Mouse (Mus musculus) urinary bladder, postnatal 36 days (tissue): ENCODE data around the gene Fggy.
A peak's percentile ranks its signal among the peaks of the same experiment; 100 is the strongest.

ENCODE experiments used
- DNase-seq, 2 experiments: peaks; one replicate each; pipeline ENCODE4 v3.0.0; 2022; ENCODE audit warnings: low spot score in 2 of 2, mixed read lengths in 1 of 2

Gene Fggy

DNA sequence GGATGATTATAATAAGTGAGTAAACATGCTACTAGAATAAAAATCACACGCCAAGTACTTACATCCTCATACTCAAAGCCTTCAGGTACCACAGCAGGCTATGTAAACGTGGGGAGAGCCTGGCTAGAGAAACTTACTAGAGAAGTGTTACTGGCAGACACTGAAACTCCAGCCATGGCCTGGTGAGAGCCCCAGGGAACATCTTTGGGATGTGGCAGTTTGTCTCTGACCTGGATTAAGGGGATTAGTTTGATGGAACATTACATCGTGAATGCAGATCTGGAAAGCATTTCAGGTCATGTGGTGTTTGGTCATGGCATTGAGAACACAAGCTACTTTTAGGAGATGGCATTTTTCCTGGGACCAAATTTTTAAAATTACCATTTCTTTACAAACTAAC lies 303.3 kb downstream of the Fggy start:
- DNase-seq = no peak

- DNase-seq = no peak
Measured at GRCm38 (mm10) chr4:95861074-95861473, 303.8 kb downstream of the Fggy start.

DNA sequence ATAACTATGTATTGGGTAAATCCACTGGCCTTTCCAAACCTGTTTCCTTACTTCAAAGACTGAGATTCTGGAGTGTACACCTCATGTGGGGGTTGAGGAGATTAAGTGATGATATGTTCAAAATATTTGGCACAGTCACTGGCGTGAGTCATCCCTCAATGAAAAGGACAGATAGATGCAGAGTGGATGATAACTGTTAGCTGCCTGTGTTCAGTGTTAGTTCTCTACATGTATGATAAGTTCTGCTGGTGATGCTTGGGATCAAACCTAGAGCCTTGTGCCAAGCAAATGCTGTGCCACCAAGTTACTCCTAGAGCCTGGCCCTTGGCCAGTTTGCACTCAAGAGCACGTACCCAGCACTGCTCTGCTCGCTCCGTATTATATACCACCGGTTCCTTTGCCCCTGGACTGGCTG lies 304.4 kb downstream of the Fggy start:
- no peak for DNase-seq

- no peak for DNase-seq
Measured at GRCm38 (mm10) chr4:95862276-95862675, 305.0 kb downstream of the Fggy start.

GRCm38 (mm10) chr4:95862781-95863499 lies 305.6 kb downstream of the Fggy start:
- no peak for DNase-seq

- no peak for DNase-seq
Measured at GRCm38 (mm10) chr4:95863500-95863803, 306.1 kb downstream of the Fggy start.

- DNase-seq = no peak
Measured at GRCm38 (mm10) chr4:95865251-95865650, 307.9 kb downstream of the Fggy start.

DNA sequence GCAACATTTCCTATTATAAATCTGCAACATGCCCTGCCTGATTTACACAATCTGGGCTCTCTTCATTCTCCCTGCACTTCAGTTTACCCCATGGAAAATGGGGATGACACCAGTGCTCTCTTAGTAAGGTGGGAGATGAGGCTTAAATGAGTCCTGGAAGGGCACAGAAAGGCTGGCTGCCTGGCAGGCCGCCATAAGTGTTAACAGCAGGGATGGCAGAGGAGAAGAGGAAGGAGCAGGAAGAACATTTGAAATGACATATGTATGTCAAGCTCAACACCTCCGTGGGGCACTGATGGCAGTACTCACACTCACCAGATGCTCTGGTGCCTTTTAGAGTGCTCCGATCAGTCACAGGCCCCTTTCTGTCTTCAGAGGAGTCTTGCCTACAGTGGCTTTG lies 308.6 kb downstream of the Fggy start:
- no peak for DNase-seq

DNA sequence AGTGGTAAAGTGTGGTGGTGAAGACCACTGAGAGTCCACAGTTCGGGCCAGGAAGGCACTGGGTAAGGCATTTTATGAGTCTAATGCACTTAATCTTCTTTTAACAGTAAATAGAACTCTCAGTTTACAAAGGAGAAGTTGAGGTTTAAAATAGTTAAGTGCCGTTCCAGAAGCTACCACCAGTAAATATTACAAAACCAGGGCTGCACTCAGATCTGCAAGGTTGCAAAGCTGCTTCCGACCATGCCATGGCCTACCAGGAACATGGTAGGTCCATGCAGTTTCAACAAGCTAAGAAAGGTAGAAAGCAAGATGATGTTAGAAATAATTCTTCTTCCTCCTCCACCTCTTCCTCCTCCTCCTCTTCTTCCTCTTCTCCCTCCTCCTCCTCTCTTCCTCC lies 309.8 kb downstream of the Fggy start:
- DNase-seq = no peak

DNA sequence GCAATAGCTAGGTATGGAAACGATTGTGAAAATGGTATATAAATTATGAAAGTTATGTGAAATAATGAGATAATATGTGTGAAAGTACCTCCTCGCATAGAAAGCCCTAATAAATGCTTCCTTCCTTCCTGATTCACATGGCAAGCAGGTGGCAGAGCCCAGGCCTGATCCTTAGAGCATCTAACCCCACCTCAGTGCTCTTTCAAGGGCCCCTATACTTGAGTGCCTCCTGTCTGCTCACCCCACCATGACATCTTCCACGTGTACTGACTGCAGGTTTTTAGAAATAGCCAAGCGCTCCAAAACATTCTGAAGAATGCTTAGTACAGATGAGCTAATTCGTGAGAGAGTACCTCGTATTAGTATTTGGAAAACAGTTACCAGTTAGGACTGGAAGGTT lies 311.0 kb downstream of the Fggy start:
- DNase-seq = no peak

DNA sequence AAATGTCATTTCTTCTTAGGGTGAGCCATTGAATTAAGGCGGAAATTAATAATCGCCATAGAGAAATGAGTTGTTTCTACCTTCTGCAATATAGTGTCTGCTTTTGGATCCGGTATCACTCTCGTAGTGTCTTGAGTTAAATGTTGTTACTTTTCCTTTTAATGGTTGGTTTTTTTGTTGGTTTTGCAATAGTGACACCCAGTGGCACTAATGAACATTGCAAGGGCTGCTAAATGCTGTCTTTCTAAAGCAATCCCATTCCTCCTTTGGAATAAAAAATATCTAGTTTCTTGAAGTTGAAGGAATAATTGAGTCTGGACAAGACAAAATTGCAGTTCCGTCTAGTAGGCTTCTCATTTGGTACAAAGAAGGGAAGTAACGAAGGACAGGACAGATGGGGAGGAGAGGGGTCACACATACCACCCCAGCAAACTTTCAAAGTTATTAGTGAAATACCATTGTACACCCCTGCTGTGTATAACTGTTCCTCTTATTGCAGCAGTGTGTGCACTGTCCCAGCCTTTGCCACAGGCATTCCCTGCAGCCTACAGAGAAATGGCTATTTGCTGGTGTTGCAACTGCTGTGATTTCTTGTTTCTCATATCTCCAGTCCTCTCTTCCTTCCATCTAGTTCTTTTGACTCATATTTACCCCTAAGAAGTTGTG lies 314.0 kb downstream of the Fggy start:
- peak; percentile 38 to 44 for DNase-seq

DNA sequence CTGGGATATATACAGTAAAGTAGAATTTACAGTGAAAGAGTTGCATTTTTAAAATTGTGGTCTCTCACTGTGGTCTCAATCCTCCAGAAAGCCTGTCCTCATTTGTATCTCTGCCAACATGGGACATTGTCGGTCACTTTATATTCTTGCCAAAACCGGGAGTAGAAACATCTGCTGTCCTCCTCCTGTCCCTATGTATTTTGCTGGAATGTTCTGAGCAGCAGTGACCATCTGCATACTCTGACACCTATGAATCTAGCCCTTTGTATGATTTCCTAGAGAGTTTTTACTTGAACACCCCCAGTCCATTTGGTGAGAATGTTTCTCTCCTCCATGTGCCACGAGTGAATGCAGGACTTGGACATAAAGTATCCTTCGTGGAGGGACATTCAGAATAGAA lies 318.6 kb downstream of the Fggy start:
- DNase-seq = no peak

GRCm38 (mm10) chr4:95877436-95877835 lies 320.1 kb downstream of the Fggy start:
- no peak for DNase-seq

GRCm38 (mm10) chr4:95881751-95882350 lies 324.5 kb downstream of the Fggy start:
- DNase-seq = no peak

- no peak for DNase-seq
Measured at GRCm38 (mm10) chr4:95884184-95885145, 327.2 kb downstream of the Fggy start.

GRCm38 (mm10) chr4:95895199-95895754 lies 338.0 kb downstream of the Fggy start:
- no peak for DNase-seq

DNA sequence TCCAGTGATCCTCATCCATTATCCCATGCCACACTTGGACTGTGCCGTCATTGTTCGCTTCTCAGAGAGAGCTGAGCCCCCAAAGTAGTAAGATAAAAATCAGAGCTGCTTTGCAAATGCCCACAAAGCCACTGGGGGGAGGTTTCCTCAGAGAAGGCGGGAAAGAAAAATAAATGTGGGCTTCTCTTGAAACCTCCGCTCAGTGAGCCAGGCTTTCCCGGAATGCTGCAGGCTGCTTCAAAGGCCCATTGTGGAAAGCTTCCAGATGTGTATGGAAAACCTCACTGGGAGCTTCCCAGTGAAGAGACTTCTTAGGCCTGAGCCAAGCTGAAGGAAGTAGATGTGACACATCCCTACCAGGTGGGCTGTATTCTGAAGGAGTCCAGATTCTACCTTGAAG lies 339.3 kb downstream of the Fggy start:
- DNase-seq = no peak

DNA sequence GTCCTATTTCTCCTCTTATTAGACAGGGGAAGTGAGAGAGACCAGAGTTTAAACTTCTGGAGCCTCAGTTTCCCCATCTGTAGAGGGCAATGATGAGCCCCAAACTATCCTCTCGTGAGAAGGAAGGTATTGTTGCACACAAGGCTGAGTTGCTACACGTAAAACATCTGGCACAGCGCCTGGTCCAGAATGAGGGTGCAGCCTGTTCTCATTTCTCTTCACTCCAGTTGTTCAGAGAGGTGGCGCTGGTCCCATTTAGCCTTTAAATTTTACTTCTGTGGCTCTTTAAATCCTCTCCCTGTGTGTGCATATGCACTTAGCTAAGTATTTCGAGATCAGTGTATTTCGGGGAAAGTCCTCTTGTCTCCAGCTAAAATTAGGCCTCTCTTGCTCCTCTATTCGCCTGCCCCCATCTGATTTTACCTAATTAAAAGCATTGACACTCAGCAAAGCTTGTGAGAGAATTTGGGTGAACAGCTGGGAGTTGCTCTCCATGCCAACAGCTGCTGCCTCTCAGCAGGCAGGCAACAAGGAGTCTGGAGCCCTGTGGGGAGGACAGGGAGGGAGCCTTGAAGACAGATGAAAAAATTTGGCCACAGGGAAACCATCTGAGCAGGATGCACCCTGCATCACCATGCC lies 340.0 kb downstream of the Fggy start:
- no peak for DNase-seq

DNA sequence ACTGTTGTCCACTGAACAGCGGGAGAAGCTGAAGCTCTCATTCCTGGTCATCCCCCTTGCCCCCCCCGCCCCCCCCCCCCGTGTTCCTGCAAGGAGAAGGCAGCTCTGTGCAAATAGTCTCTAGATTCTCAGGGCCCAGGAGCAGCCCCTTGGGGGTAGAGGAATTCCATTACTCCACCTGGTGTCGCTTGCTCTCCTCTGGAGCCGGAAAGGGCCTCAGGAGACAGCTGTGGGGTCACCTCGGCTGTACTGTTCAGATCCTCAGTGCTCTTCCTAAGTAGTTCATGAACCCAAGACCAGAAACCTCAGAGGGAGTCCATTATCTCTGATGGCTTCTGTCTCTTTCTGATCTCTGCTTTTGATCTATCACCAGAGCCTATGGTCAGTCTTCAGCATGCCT lies 341.4 kb downstream of the Fggy start:
- no peak for DNase-seq

- no peak for DNase-seq
Measured at GRCm38 (mm10) chr4:95899926-95900712, 342.8 kb downstream of the Fggy start.

DNA sequence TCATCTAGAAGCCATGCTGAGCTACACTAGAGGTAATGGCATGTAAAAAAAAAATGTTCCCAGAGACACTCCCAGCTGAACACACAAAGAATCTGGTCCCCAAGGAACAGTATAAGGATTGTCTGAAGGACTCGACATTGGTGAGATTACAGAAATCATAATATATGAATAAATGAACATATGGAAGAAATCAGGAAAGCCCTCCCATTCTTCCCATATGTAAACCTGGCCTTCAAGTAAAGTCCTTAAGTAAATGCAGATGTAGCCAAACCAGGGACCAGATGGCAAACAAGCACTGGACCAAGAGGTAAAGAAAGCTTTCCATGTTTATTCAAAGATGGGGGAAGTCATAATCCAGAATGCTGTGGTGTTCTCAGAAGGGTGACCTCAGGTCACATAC lies 343.5 kb downstream of the Fggy start:
- no peak for DNase-seq
